Mouse (Mus musculus) layer of hippocampus, adult 2 months (tissue): ENCODE measurements around the gene Vmn2r82. TPM values are rescaled to one million over a fixed set of nuclear protein-coding genes. Genes with fewer than 3 reads are reported as not detected.
"Not testable (repeated sequence)": the region's sequence is repeated elsewhere in the genome, so short reads cannot be mapped to it uniquely, and the experiment has no call there.

Source experiments
- DNase-seq, 2 experiments: peaks; one replicate each; pipeline ENCODE4 v3.0.0; 2022; ENCODE audit warnings: low spot score in 2 of 2
- H3K27ac ChIP-seq: fragments of 200-600 bp; 2 replicates; pipeline ENCODE4 v1.8.1; 2022
- H3K4me3 ChIP-seq: fragments of 200-600 bp; 2 replicates; pipeline ENCODE4 v1.8.1; 2022; ENCODE audit warnings: mild to moderate bottlenecking
- CTCF ChIP-seq: fragments of 200-600 bp; conservative IDR thresholded peaks from 2 replicates; pipeline ENCODE4 v1.8.1; 2022; ENCODE audit warnings: antibody characterized with exemption, mild to moderate bottlenecking, moderate library complexity
- long read RNA-seq, 2 experiments: library from polyadenylated mRNA; stranded (forward); transcript quantifications; one replicate each; pipeline ENCODE4 v2.0.0; 2021; ENCODE audit warnings: borderline mapping rate in 2 of 2
- total RNA-seq, 2 experiments: library from RNA; stranded (reverse); gene quantifications; 2 replicates each; pipeline ENCODE4 v1.2.3; 2021

The Vmn2r82 gene
- not detected for total RNA-seq
- long read RNA-seq, experiment 1 = 0 reads
- long read RNA-seq, experiment 2 = 0 reads

GRCm38 (mm10) chr10:79356220-79356619, at the start of gene Vmn2r82:
Gene Vmn2r82 (plus strand): TSS chr10:79356520.
- not testable (repeated sequence) for DNase-seq, H3K4me3 ChIP-seq, H3K27ac ChIP-seq

- TF ChIP-seq CTCF = peak; percentile 59
- not testable (repeated sequence) for H3K4me3 ChIP-seq, H3K27ac ChIP-seq, DNase-seq
Measured at GRCm38 (mm10) chr10:79322033-79322736, 34.1 kb upstream of the Vmn2r82 start.

- DNase-seq = no peak
- no peak overlapping the region for H3K4me3 ChIP-seq
- no peak for TF ChIP-seq CTCF
- no peak overlapping the region for H3K27ac ChIP-seq
Measured at GRCm38 (mm10) chr10:79322737-79323086, 33.6 kb upstream of the Vmn2r82 start.

- DNase-seq, H3K4me3 ChIP-seq, H3K27ac ChIP-seq: not testable (repeated sequence)
Measured at GRCm38 (mm10) chr10:79399946-79400700, 43.8 kb downstream of the Vmn2r82 start.

GRCm38 (mm10) chr10:79417142-79417771, 60.9 kb downstream of the Vmn2r82 start:
- Histone ChIP-seq H3K4me3 (no peak overlapping the region), H3K27ac (no peak overlapping the region)
- no peak for TF ChIP-seq CTCF
- DNase-seq = no peak

GRCm38 (mm10) chr10:79417772-79418170, 61.5 kb downstream of the Vmn2r82 start:
- not testable (repeated sequence) for DNase-seq, H3K4me3 ChIP-seq, H3K27ac ChIP-seq

GRCm38 (mm10) chr10:79435141-79435820, 79.0 kb downstream of the Vmn2r82 start:
- not testable (repeated sequence) for DNase-seq, H3K27ac ChIP-seq, H3K4me3 ChIP-seq

Other genes starting within 250 kb of the Vmn2r82 start
- not detected for gene Vmn2r80, start 207.8 kb upstream of the Vmn2r82 start, total RNA-seq
- gene Vmn2r81, start 108.8 kb upstream of the Vmn2r82 start, total RNA-seq = not detected
- gene Vmn2r83, start 112.2 kb downstream of the Vmn2r82 start, total RNA-seq = not detected
- gene Plpp2, start 177.3 kb downstream of the Vmn2r82 start, total RNA-seq = 1 to 10 TPM; 4.2 to 4.9 TPM
- gene Mier2, start 198.7 kb downstream of the Vmn2r82 start, total RNA-seq = 10 to 100 TPM; 60.1 to 61.6 TPM
- 1 to 10 TPM in 1 of 2 experiments, not detected in 1; 1.2 TPM for gene Theg, start 230.8 kb downstream of the Vmn2r82 start, total RNA-seq